Mouse (Mus musculus): ENCODE data around the gene Olfr1532-ps1. TPM values are rescaled to one million over a fixed set of nuclear protein-coding genes. Genes with fewer than 3 reads are reported as not detected.
"Not testable (repeated sequence)": the region's sequence is repeated elsewhere in the genome, so short reads cannot be mapped to it uniquely, and the experiment has no call there.

The Olfr1532-ps1 gene
- polyA plus RNA-seq (2016; fragmentation: Nextera tagmentation; extraction: Ambion mirVana) = not detected in 2 replicates

GRCm38 (mm10) chr7:106907676-106908075, at the start of gene Olfr1532-ps1:
TSS of gene Olfr1532-ps1 (plus strand) at chr7:106908001.
- no peak within 1 kb of the TSS for H3K27ac ChIP-seq
- no peaks in the 10 kb centered on the region for H3K9me3 ChIP-seq
- no peak within 1 kb of the TSS for H3K4me3 ChIP-seq
- no peaks in the 10 kb centered on the region for H3K4me1 ChIP-seq
- no peaks in the 10 kb centered on the region for H3K36me3 ChIP-seq (replicated peaks)
- no peaks in the 10 kb centered on the region for H3K27me3 ChIP-seq (ENCODE audit: poor library complexity, severe bottlenecking)
- 72% methylated on average over 2 of the region's 2 CpGs for WGBS
- no peak for DNase-seq (ENCODE audit: extremely low spot score, low spot score)

DNA sequence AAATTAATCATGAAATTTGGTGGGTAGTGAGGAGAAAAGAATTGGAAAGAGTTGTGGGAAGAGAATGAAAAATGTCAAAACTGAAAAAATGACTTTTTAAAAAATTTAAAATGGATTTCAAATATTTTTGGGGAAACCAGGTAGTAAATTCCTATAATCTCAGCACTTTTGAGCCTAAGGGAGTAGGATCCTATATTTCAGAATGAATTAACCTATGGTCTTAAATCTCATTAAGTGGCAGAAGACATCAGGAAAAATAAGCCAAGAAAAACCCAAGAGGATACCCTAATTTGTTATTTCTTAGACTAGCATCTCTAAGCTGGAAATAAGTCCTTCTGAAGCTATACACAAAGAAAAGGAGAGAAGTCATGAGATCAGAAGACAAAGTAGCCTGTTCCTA, 44.9 kb upstream of the Olfr1532-ps1 start, which contains the start of gene Olfr704:
Olfr704 (plus strand) TSS at position 301 of the 400 bp plus-strand sequence.
- Histone ChIP-seq H3K4me3 (no peak within 1 kb of the TSS), H3K9me3 (no peaks in the 10 kb centered on the region), H3K27me3 (ENCODE audit: poor library complexity, severe bottlenecking) (no peaks in the 10 kb centered on the region), H3K36me3 (replicated peaks) (no peaks in the 10 kb centered on the region), H3K4me1 (no peaks in the 10 kb centered on the region), H3K27ac (no peak within 1 kb of the TSS)
- no peak for DNase-seq (ENCODE audit: extremely low spot score, low spot score)

GRCm38 (mm10) chr7:106876791-106877190, 31.0 kb upstream of the Olfr1532-ps1 start, which contains the start of gene Olfr705:
TSS of gene Olfr705 (minus strand) at chr7:106876891.
- DNase-seq (ENCODE audit: extremely low spot score, low spot score) = no peak
- Histone ChIP-seq H3K9me3 (no peaks in the 10 kb centered on the region), H3K4me1 (no peaks in the 10 kb centered on the region), H3K4me3 (no peak within 1 kb of the TSS), H3K36me3 (replicated peaks) (no peaks in the 10 kb centered on the region), H3K27ac (no peak within 1 kb of the TSS), H3K27me3 (ENCODE audit: poor library complexity, severe bottlenecking) (no peaks in the 10 kb centered on the region)
- 86% methylated on average over 3 of the region's 3 CpGs for WGBS

- Histone ChIP-seq H3K4me3 (no peak within 1 kb of the TSS), H3K9me3 (no peaks in the 10 kb centered on the region), H3K27ac (no peak within 1 kb of the TSS), H3K36me3 (replicated peaks) (no peaks in the 10 kb centered on the region), H3K4me1 (no peaks in the 10 kb centered on the region), H3K27me3 (ENCODE audit: poor library complexity, severe bottlenecking) (no peaks in the 10 kb centered on the region)
- WGBS = 84% methylated on average over 2 of the region's 2 CpGs
- DNase-seq (ENCODE audit: extremely low spot score, low spot score) = no peak
Observed at GRCm38 (mm10) chr7:106888062-106888461, 19.7 kb upstream of the Olfr1532-ps1 start, which contains the start of gene Olfr706. TSS of gene Olfr706 (minus strand) at chr7:106888162.

DNA sequence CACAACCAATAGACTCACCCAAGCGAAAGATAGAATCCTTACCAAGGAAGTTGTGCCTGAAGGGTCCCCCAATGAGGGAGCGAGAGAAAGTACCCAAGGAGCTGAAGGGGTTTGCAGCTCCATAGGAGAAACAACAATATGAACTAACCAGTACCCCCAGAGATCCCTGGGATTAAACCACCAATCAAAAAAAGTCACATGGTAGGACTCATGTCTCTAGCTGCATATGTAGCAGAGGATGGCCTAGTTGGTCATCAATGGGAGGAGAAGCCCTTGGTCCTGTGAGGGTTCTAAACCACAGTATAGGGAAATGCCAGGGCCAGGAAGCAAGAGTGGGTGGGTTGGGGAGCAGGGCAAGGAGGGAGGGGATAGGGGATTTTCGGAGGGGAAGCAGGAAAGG, 6.7 kb upstream of the Olfr1532-ps1 start, which contains the start of gene Olfr707:
Olfr707 (minus strand) TSS at position 101 of the 400 bp plus-strand sequence.
- WGBS = 85% methylated on average over 3 of the region's 3 CpGs
- not testable (repeated sequence) for H3K4me1 ChIP-seq; H3K9me3 ChIP-seq; H3K27me3 ChIP-seq (ENCODE audit: poor library complexity, severe bottlenecking); H3K4me3 ChIP-seq; H3K27ac ChIP-seq; H3K36me3 ChIP-seq (replicated peaks); DNase-seq (ENCODE audit: extremely low spot score, low spot score)

DNA sequence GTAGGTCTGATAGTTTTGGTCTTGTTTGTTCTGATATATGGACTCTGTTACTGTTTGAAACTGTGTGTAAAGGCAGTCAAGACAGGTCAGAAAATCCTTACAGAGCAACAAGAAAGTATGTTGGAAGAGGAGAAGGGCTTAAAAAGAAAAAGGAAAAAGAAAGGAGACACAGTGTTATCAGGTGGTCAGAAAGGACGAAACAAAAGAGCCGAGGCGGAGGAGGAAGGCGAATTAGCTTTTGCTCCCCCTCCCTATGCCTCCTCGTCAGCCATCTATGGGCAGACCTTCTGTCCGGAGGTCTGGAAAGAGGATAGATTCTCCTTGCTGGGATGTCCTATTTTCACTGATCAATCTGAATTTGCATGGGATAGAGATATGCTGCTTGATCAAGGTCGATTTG, 13.2 kb downstream of the Olfr1532-ps1 start:
- not testable (repeated sequence) for H3K36me3 ChIP-seq (replicated peaks); H3K27me3 ChIP-seq (ENCODE audit: poor library complexity, severe bottlenecking); H3K27ac ChIP-seq; H3K4me1 ChIP-seq; H3K9me3 ChIP-seq; DNase-seq (ENCODE audit: extremely low spot score, low spot score); H3K4me3 ChIP-seq
- 93% methylated on average over 7 of the region's 7 CpGs for WGBS

GRCm38 (mm10) chr7:106932119-106932518, 24.3 kb downstream of the Olfr1532-ps1 start, which contains the start of gene Olfr709-ps1:
TSS of gene Olfr709-ps1 (minus strand) at chr7:106932219.
- Histone ChIP-seq H3K27ac (no peak within 1 kb of the TSS), H3K27me3 (ENCODE audit: poor library complexity, severe bottlenecking) (no peaks in the 10 kb centered on the region), H3K4me3 (no peak within 1 kb of the TSS), H3K9me3 (no peaks in the 10 kb centered on the region), H3K4me1 (no peaks in the 10 kb centered on the region), H3K36me3 (replicated peaks) (no peaks in the 10 kb centered on the region)
- DNase-seq (ENCODE audit: extremely low spot score, low spot score) = no peak

GRCm38 (mm10) chr7:106948212-106948611, 40.4 kb downstream of the Olfr1532-ps1 start, which contains the start of gene Olfr710:
TSS of gene Olfr710 (minus strand) at chr7:106948312.
- DNase-seq (ENCODE audit: extremely low spot score, low spot score) = no peak
- no peaks in the 10 kb centered on the region for H3K36me3 ChIP-seq (replicated peaks)
- H3K4me1 ChIP-seq = no peaks in the 10 kb centered on the region
- 85% methylated on average over 3 of the region's 3 CpGs for WGBS
- no peak within 1 kb of the TSS for H3K4me3 ChIP-seq
- H3K9me3 ChIP-seq = no peaks in the 10 kb centered on the region
- no peak within 1 kb of the TSS for H3K27ac ChIP-seq
- no peaks in the 10 kb centered on the region for H3K27me3 ChIP-seq (ENCODE audit: poor library complexity, severe bottlenecking)

- no peak within 1 kb of the TSS for H3K27ac ChIP-seq
- DNase-seq (ENCODE audit: extremely low spot score, low spot score) = no peak
- H3K9me3 ChIP-seq = no peaks in the 10 kb centered on the region
- H3K27me3 ChIP-seq (ENCODE audit: poor library complexity, severe bottlenecking) = no peaks in the 10 kb centered on the region
- no peak within 1 kb of the TSS for H3K4me3 ChIP-seq
- WGBS = 84% methylated on average over 1 of the region's 1 CpGs
- no peaks in the 10 kb centered on the region for H3K36me3 ChIP-seq (replicated peaks)
- no peaks in the 10 kb centered on the region for H3K4me1 ChIP-seq
Observed at GRCm38 (mm10) chr7:106963837-106964236, 56.0 kb downstream of the Olfr1532-ps1 start, which contains the start of gene Olfr6. TSS of gene Olfr6 (minus strand) at chr7:106963937.

Other genes starting within 250 kb of the Olfr1532-ps1 start
- not detected in 2 replicates for gene Olfr693, start 227.4 kb upstream of the Olfr1532-ps1 start, polyA plus RNA-seq (2016; fragmentation: Nextera tagmentation; extraction: Ambion mirVana)
- gene Olfr694, start 216.2 kb upstream of the Olfr1532-ps1 start, polyA plus RNA-seq (2016; fragmentation: Nextera tagmentation; extraction: Ambion mirVana) = not detected in 2 replicates
- not detected in 2 replicates for gene Olfr695, start 191.6 kb upstream of the Olfr1532-ps1 start, polyA plus RNA-seq (2016; fragmentation: Nextera tagmentation; extraction: Ambion mirVana)
- not detected in 2 replicates for gene Olfr697, start 165.6 kb upstream of the Olfr1532-ps1 start, polyA plus RNA-seq (2016; fragmentation: Nextera tagmentation; extraction: Ambion mirVana)
- gene Olfr698, start 152.6 kb upstream of the Olfr1532-ps1 start, polyA plus RNA-seq (2016; fragmentation: Nextera tagmentation; extraction: Ambion mirVana) = not detected in 2 replicates
- not detected in 2 replicates for gene Olfr699, start 114.8 kb upstream of the Olfr1532-ps1 start, polyA plus RNA-seq (2016; fragmentation: Nextera tagmentation; extraction: Ambion mirVana)
- gene Olfr700, start 99.2 kb upstream of the Olfr1532-ps1 start, polyA plus RNA-seq (2016; fragmentation: Nextera tagmentation; extraction: Ambion mirVana) = not detected in 2 replicates
- gene Olfr701, start 93.9 kb upstream of the Olfr1532-ps1 start, polyA plus RNA-seq (2016; fragmentation: Nextera tagmentation; extraction: Ambion mirVana) = not detected in 2 replicates
- not detected in 2 replicates for gene Olfr702, start 74.1 kb upstream of the Olfr1532-ps1 start, polyA plus RNA-seq (2016; fragmentation: Nextera tagmentation; extraction: Ambion mirVana)
- not detected in 2 replicates for gene Olfr703, start 64.6 kb upstream of the Olfr1532-ps1 start, polyA plus RNA-seq (2016; fragmentation: Nextera tagmentation; extraction: Ambion mirVana)
- gene Olfr704, start 44.8 kb upstream of the Olfr1532-ps1 start, polyA plus RNA-seq (2016; fragmentation: Nextera tagmentation; extraction: Ambion mirVana) = not detected in 2 replicates
- gene Olfr705, start 31.1 kb upstream of the Olfr1532-ps1 start, polyA plus RNA-seq (2016; fragmentation: Nextera tagmentation; extraction: Ambion mirVana) = not detected in 2 replicates
- not detected in 2 replicates for gene Olfr706, start 19.8 kb upstream of the Olfr1532-ps1 start, polyA plus RNA-seq (2016; fragmentation: Nextera tagmentation; extraction: Ambion mirVana)
- not detected in 2 replicates for gene Olfr707, start 6.8 kb upstream of the Olfr1532-ps1 start, polyA plus RNA-seq (2016; fragmentation: Nextera tagmentation; extraction: Ambion mirVana)
- not detected in 2 replicates for gene Olfr709-ps1, start 24.2 kb downstream of the Olfr1532-ps1 start, polyA plus RNA-seq (2016; fragmentation: Nextera tagmentation; extraction: Ambion mirVana)
- not detected in 2 replicates for gene Olfr710, start 40.3 kb downstream of the Olfr1532-ps1 start, polyA plus RNA-seq (2016; fragmentation: Nextera tagmentation; extraction: Ambion mirVana)
- not detected in 2 replicates for gene Olfr6, start 55.9 kb downstream of the Olfr1532-ps1 start, polyA plus RNA-seq (2016; fragmentation: Nextera tagmentation; extraction: Ambion mirVana)
- gene Olfr711, start 67.5 kb downstream of the Olfr1532-ps1 start, polyA plus RNA-seq (2016; fragmentation: Nextera tagmentation; extraction: Ambion mirVana) = not detected in 2 replicates
- gene Olfr2, start 98.1 kb downstream of the Olfr1532-ps1 start, polyA plus RNA-seq (2016; fragmentation: Nextera tagmentation; extraction: Ambion mirVana) = not detected in 2 replicates
- not detected in 2 replicates for gene Olfr713, start 123.2 kb downstream of the Olfr1532-ps1 start, polyA plus RNA-seq (2016; fragmentation: Nextera tagmentation; extraction: Ambion mirVana)
- gene Olfr714, start 163.0 kb downstream of the Olfr1532-ps1 start, polyA plus RNA-seq (2016; fragmentation: Nextera tagmentation; extraction: Ambion mirVana) = not detected in 2 replicates
- not detected in 2 replicates for gene Olfr17, start 185.2 kb downstream of the Olfr1532-ps1 start, polyA plus RNA-seq (2016; fragmentation: Nextera tagmentation; extraction: Ambion mirVana)
- gene Olfr715b, start 202.4 kb downstream of the Olfr1532-ps1 start, polyA plus RNA-seq (2016; fragmentation: Nextera tagmentation; extraction: Ambion mirVana) = not detected in 2 replicates
- gene Olfr715, start 223.1 kb downstream of the Olfr1532-ps1 start, polyA plus RNA-seq (2016; fragmentation: Nextera tagmentation; extraction: Ambion mirVana) = not detected in 2 replicates
- not detected in 2 replicates for gene Olfr716, start 230.3 kb downstream of the Olfr1532-ps1 start, polyA plus RNA-seq (2016; fragmentation: Nextera tagmentation; extraction: Ambion mirVana)

Data from forebrain, embryonic 10.5 days (tissue).